Mouse (Mus musculus) lung, postnatal 36 days (tissue): Measurements from ENCODE around the gene Hoxc9.

Experiments used
- DNase-seq: peaks from one replicate; pipeline ENCODE4 v3.0.0; 2022; ENCODE audit warnings: mixed read lengths

Hoxc9 gene

GRCm38 (mm10) chr15:103027266-103028235 lies 51.3 kb downstream of the Hoxc9 start:
- no peak for DNase-seq

- no peak for DNase-seq
Observed at GRCm38 (mm10) chr15:103028916-103029512, 52.8 kb downstream of the Hoxc9 start.

GRCm38 (mm10) chr15:103030142-103030541 lies 53.9 kb downstream of the Hoxc9 start:
- no peak for DNase-seq

GRCm38 (mm10) chr15:103032167-103032566 lies 55.9 kb downstream of the Hoxc9 start:
- no peak for DNase-seq

- DNase-seq: no peak
Observed at GRCm38 (mm10) chr15:103032646-103033575, 56.7 kb downstream of the Hoxc9 start.

GRCm38 (mm10) chr15:103034043-103034806 lies 58.0 kb downstream of the Hoxc9 start:
- no peak for DNase-seq
